Mouse (Mus musculus): Measurements from ENCODE around the gene Ppp2r2c. TPM values are rescaled to one million over a fixed set of nuclear protein-coding genes. Genes with fewer than 3 reads are reported as not detected.
"Not testable (repeated sequence)": the region's sequence is repeated elsewhere in the genome, so short reads cannot be mapped to it uniquely, and the experiment has no call there.

Gene Ppp2r2c
- polyA plus RNA-seq, 1 experiment from 2014 or later, result 72.5 TPM

DNA sequence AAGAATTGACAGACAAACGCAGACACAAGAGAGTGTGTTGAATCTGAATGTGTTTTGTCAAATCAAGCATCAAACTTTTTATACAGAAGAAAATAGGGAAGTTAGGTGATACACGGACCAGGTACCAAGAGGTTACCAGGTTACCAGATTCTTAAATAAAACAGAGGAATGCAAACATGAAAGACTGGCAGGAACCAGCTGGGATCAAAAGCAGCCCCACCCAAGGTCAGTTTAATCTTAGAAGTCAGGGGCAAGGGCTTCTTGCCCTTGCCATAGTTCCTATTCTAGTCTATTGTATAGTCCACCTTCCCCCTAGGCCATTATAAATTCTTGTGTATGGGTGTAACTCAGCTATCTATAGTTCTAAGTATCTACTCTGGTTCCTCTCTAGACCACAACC, 70.7 kb downstream of the Ppp2r2c start:
- H3K36me3 ChIP-seq; H3K4me3 ChIP-seq; H3K9me3 ChIP-seq; ATAC-seq (ENCODE audit: low FRiP score, low read depth); H3K27me3 ChIP-seq; H3K9ac ChIP-seq; H3K4me2 ChIP-seq; H3K27ac ChIP-seq (replicated peaks): not testable (repeated sequence)
- 84% methylated on average over 2 of the region's 2 CpGs for WGBS
- peaks cover 22% of the 10 kb centered on the region for H3K4me1 ChIP-seq (replicated peaks)

GRCm38 (mm10) chr5:36942446-36942845, 74.1 kb downstream of the Ppp2r2c start:
- no peak overlapping the region for H3K9ac ChIP-seq
- no peaks in the 10 kb centered on the region for H3K9me3 ChIP-seq
- H3K4me3 ChIP-seq, result no peak overlapping the region
- H3K4me1 ChIP-seq (replicated peaks), result peaks cover 17% of the 10 kb centered on the region
- peaks cover 5% of the 10 kb centered on the region; the same call in 1 of the 2 replicates for H3K36me3 ChIP-seq
- H3K4me2 ChIP-seq, result no peak overlapping the region
- H3K27me3 ChIP-seq, result no peaks in the 10 kb centered on the region
- 90% methylated on average over 2 of the region's 2 CpGs for WGBS
- no peak overlapping the region for H3K27ac ChIP-seq (replicated peaks)
- no peak for ATAC-seq (ENCODE audit: low FRiP score, low read depth)

DNA sequence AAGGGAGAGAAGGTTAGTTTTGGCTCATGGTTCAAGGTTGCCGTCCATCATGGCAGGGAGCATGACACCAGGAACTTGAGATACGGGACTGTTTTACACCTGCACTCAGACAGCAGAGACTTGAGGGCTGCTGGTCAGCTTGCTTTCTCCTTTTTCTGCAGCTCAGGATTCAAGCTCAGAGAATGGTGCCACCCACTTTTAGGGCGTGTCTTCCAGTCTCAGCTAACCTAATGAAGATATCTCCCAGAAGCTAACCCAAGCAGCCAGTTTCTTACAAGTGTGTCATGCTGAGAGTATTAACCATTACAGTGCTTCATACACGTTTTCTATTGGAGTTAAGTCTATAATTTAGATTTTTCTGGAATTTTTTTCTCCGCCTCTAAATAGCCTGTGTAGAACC, 76.2 kb downstream of the Ppp2r2c start:
- Histone ChIP-seq H3K4me1 (replicated peaks) (peaks cover 17% of the 10 kb centered on the region), H3K36me3 (peaks cover 6% of the 10 kb centered on the region; the same call in 1 of the 2 replicates), H3K4me3 (no peak overlapping the region), H3K9me3 (no peaks in the 10 kb centered on the region), H3K27ac (replicated peaks) (peak overlapping the region; percentile 78), H3K4me2 (no peak overlapping the region), H3K27me3 (no peaks in the 10 kb centered on the region), H3K9ac (no peak overlapping the region)
- ATAC-seq (ENCODE audit: low FRiP score, low read depth), result no peak
- 77% methylated on average over 5 of the region's 5 CpGs for WGBS

GRCm38 (mm10) chr5:36945102-36945701, 76.9 kb downstream of the Ppp2r2c start:
- H3K4me3 ChIP-seq, result no peak overlapping the region
- peak overlapping the region; percentile 78 for H3K27ac ChIP-seq (replicated peaks)
- H3K9ac ChIP-seq, result no peak overlapping the region
- no peak overlapping the region for H3K4me2 ChIP-seq
- WGBS, result 27% methylated on average over 8 of the region's 8 CpGs
- peaks cover 12% of the 10 kb centered on the region; the same call in 1 of the 2 replicates for H3K36me3 ChIP-seq
- ATAC-seq (ENCODE audit: low FRiP score, low read depth), result peak; percentile 40; the same call in 1 of the 2 replicates
- H3K27me3 ChIP-seq, result no peaks in the 10 kb centered on the region
- H3K9me3 ChIP-seq, result no peaks in the 10 kb centered on the region
- peaks cover 17% of the 10 kb centered on the region for H3K4me1 ChIP-seq (replicated peaks)

DNA sequence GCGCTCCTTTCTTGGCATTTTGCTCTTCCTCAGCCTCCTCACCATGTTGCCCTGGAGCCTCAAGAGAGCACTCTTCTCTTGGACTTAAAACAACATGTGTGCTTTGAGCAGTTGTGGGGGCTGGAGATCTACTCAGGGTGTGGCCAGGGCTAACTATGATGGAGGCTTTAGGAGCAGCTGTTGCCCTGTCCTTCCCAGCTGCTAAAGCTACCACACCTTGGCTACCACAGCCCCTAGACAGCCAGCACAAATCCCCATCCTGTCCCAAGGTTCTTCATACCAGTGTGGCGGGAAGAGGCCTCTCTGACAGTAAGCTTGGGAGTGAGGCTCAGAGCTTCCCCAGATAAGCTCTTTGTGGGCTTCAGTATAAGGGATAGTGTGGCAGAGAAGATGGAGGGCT, 77.4 kb downstream of the Ppp2r2c start:
- 0 out of 2 replicates have a peak, but pooled peaks have one; percentile 4 for ATAC-seq (ENCODE audit: low FRiP score, low read depth)
- H3K27ac ChIP-seq (replicated peaks), result peak overlapping the region; percentile 78
- no peak overlapping the region for H3K4me3 ChIP-seq
- peaks cover 17% of the 10 kb centered on the region for H3K4me1 ChIP-seq (replicated peaks)
- H3K27me3 ChIP-seq, result no peaks in the 10 kb centered on the region
- H3K36me3 ChIP-seq, result peaks cover 12% of the 10 kb centered on the region; the same call in 1 of the 2 replicates
- no peak overlapping the region for H3K4me2 ChIP-seq
- no peak overlapping the region for H3K9ac ChIP-seq
- WGBS, result 73% methylated on average over 2 of the region's 2 CpGs
- H3K9me3 ChIP-seq, result no peaks in the 10 kb centered on the region

- Histone ChIP-seq H3K36me3 (peaks cover 12% of the 10 kb centered on the region; the same call in 1 of the 2 replicates), H3K4me2 (no peak overlapping the region), H3K4me1 (replicated peaks) (peaks cover 17% of the 10 kb centered on the region), H3K27me3 (no peaks in the 10 kb centered on the region), H3K9ac (no peak overlapping the region), H3K27ac (replicated peaks) (no peak overlapping the region), H3K4me3 (no peak overlapping the region), H3K9me3 (no peaks in the 10 kb centered on the region)
- WGBS, result 15% methylated on average over 5 of the region's 5 CpGs
- peak; percentile 46; the same call in 1 of the 2 replicates for ATAC-seq (ENCODE audit: low FRiP score, low read depth)
Observed at GRCm38 (mm10) chr5:36946445-36946844, 78.1 kb downstream of the Ppp2r2c start.

- WGBS, result 7% methylated on average over 3 of the region's 3 CpGs
- Histone ChIP-seq H3K4me1 (replicated peaks) (peaks cover 17% of the 10 kb centered on the region), H3K9me3 (no peaks in the 10 kb centered on the region), H3K27me3 (no peaks in the 10 kb centered on the region), H3K27ac (replicated peaks) (no peak overlapping the region), H3K9ac (no peak overlapping the region), H3K36me3 (peaks cover 18% of the 10 kb centered on the region; the same call in 1 of the 2 replicates), H3K4me2 (no peak overlapping the region), H3K4me3 (no peak overlapping the region)
- ATAC-seq (ENCODE audit: low FRiP score, low read depth), result peak; percentile 32; the same call in 1 of the 2 replicates
Observed at GRCm38 (mm10) chr5:36948831-36949230, 80.5 kb downstream of the Ppp2r2c start.

DNA sequence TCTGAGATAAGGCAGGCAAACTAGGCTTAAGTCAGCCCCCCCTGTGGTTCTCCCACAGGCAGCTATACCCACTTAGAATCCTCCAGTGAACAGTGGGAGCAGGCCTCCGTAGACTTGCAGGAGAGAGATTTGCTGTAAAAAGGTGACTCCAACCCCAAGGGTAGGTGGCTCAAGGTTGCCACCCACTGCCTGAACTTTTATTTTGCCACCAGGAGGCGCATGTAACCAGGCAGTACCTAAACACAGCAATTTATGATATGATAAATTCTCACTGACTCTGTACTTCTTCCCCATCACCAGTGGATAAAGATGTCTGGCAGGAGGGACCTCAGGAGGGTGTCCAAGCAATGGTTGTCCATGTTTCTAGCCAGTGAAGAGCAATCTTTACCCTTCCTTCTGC, 82.6 kb downstream of the Ppp2r2c start:
- no peak overlapping the region for H3K9ac ChIP-seq
- H3K27me3 ChIP-seq, result no peaks in the 10 kb centered on the region
- H3K36me3 ChIP-seq, result peaks cover 18% of the 10 kb centered on the region; the same call in 1 of the 2 replicates
- peaks cover 2% of the 10 kb centered on the region; the same call in 1 of the 2 replicates for H3K4me1 ChIP-seq (replicated peaks)
- no peak for ATAC-seq (ENCODE audit: low FRiP score, low read depth)
- WGBS, result 58% methylated on average over 2 of the region's 2 CpGs
- H3K27ac ChIP-seq (replicated peaks), result no peak overlapping the region
- no peaks in the 10 kb centered on the region for H3K9me3 ChIP-seq
- no peak overlapping the region for H3K4me2 ChIP-seq
- no peak overlapping the region for H3K4me3 ChIP-seq

GRCm38 (mm10) chr5:36952311-36952710, 84.0 kb downstream of the Ppp2r2c start:
- Histone ChIP-seq H3K4me1 (replicated peaks) (no peaks in the 10 kb centered on the region), H3K27me3 (no peaks in the 10 kb centered on the region), H3K4me3 (no peak overlapping the region), H3K9me3 (no peaks in the 10 kb centered on the region), H3K9ac (no peak overlapping the region), H3K27ac (replicated peaks) (no peak overlapping the region), H3K36me3 (peaks cover 15% of the 10 kb centered on the region; the same call in 1 of the 2 replicates), H3K4me2 (no peak overlapping the region)
- ATAC-seq (ENCODE audit: low FRiP score, low read depth), result no peak
- WGBS, result 92% methylated on average over 15 of the region's 15 CpGs

DNA sequence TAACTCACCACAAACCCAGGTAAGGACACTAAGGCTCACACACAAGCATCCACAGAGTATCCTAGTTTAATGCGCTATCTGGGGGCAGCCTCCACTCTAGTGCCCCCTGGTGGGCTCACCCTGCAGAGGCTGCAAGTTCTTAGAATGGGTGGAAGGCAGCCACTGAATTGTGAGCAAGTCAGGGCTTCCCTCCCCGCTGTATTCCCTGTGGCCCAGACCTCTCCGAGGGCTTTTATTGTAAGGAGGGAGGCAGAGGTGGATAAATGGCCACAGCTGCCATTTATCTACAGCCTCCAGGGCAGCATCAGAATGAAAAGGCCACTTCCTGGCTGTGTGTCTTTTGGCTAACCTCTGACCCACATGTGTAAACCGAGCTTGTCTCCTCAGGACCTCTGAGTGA, 87.1 kb downstream of the Ppp2r2c start:
- H3K4me1 ChIP-seq (replicated peaks), result peaks cover 6% of the 10 kb centered on the region
- H3K36me3 ChIP-seq, result peaks cover 7% of the 10 kb centered on the region; the same call in 1 of the 2 replicates
- no peak overlapping the region for H3K4me2 ChIP-seq
- no peaks in the 10 kb centered on the region for H3K9me3 ChIP-seq
- no peak overlapping the region for H3K9ac ChIP-seq
- 27% methylated on average over 4 of the region's 4 CpGs for WGBS
- ATAC-seq (ENCODE audit: low FRiP score, low read depth), result no peak
- no peak overlapping the region for H3K4me3 ChIP-seq
- no peak overlapping the region for H3K27ac ChIP-seq (replicated peaks)
- no peaks in the 10 kb centered on the region for H3K27me3 ChIP-seq

DNA sequence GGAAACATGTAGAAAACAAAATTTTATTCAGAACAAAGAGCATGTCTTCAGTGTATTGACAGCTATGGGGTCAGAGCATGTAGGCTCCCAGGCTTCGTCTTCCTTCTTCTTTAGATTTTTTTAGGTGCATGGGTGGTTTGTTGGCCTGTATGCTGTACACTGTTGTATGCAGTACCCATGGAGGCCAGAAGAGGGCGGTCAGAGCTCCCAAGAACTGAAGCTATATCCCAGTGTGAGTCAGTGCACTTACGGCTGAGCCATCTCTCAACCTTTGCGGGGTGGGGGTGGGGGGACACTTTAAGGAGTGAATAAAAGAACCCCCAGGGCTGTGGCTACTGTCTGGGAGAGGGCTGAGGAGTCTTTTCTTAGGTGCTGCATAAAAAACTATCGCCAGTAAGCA, 90.5 kb downstream of the Ppp2r2c start:
- Histone ChIP-seq H3K4me2 (no peak overlapping the region), H3K4me3 (no peak overlapping the region), H3K27ac (replicated peaks) (no peak overlapping the region), H3K9me3 (no peaks in the 10 kb centered on the region), H3K4me1 (replicated peaks) (peaks cover 17% of the 10 kb centered on the region), H3K27me3 (no peaks in the 10 kb centered on the region), H3K36me3 (no peaks in the 10 kb centered on the region), H3K9ac (no peak overlapping the region)
- no peak for ATAC-seq (ENCODE audit: low FRiP score, low read depth)
- WGBS, result 30% methylated on average over 5 of the region's 5 CpGs

GRCm38 (mm10) chr5:36960501-36960900, 92.2 kb downstream of the Ppp2r2c start:
- Histone ChIP-seq H3K36me3 (no peaks in the 10 kb centered on the region), H3K4me2 (no peak overlapping the region), H3K27ac (replicated peaks) (peak overlapping the region; percentile 62), H3K4me3 (no peak overlapping the region), H3K9me3 (no peaks in the 10 kb centered on the region), H3K4me1 (replicated peaks) (peaks cover 17% of the 10 kb centered on the region), H3K27me3 (no peaks in the 10 kb centered on the region), H3K9ac (no peak overlapping the region)
- ATAC-seq (ENCODE audit: low FRiP score, low read depth), result peak; percentile 59
- 15% methylated on average over 5 of the region's 5 CpGs for whole genome bisulfite sequencing
